Mouse (Mus musculus) megakaryocyte, embryonic 14.5 days (primary cell): ENCODE data around the gene Larp4.

Source experiments
- FLI1 ChIP-seq: IDR thresholded peaks from 2 replicates; pipeline ENCODE4 v1.6.1; 2012; ENCODE audit warnings: low read length, inconsistent platforms, mixed read lengths
- GATA1 ChIP-seq: IDR thresholded peaks from 3 replicates; pipeline ENCODE4 v1.6.1; 2012; ENCODE audit warnings: mixed read lengths, low read length, inconsistent platforms, borderline replicate concordance

DNA sequence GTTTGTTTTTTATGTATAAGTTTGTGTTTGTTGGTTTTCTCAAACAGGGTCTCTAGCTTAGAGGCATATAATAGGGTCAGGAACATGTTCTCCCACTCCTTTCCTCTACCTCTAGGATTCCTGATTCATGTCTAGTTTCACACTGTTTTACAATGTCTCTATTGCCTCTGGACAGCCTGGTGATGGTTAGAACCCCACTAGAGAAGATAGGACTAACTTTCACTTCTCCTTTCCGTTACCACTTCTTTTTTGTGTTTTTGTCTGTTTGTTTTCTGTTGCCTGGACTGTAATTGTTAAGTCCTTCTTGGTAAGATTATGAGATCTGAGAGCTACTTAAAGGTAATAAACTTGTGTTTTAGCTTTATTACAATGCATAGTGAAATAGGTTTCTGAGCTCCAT is 29.5 kb downstream of the Larp4 start:
- TF ChIP-seq GATA1: no peak
- TF ChIP-seq FLI1: no peak
